Mouse (Mus musculus) Patski (cell line): ENCODE data around the gene Rhox1. TPM values are rescaled to one million over a fixed set of nuclear protein-coding genes. Genes with fewer than 3 reads are reported as not detected.

Experiments used
- ATAC-seq: fragments of 100-300 bp; one replicate; pipeline ENCODE4 v1.8.0; 2021
- CTCF ChIA-PET: fragments of 350-600 bp; sonication (Branson Sonifier 250); formaldehyde crosslinking; loops from one replicate; lab custom pipeline; 2022; ENCODE audit warnings: inconsistent platforms; lab: Charles Lee
- POLR2A ChIA-PET: fragments of 350-600 bp; sonication (Branson Sonifier 250); formaldehyde crosslinking; loops from one replicate; lab custom pipeline; 2022; ENCODE audit warnings: antibody characterized with exemption, inconsistent platforms; lab: Charles Lee
- DNase-seq: peaks from one replicate; pipeline ENCODE4 v3.0.0-alpha.2; 2011; ENCODE audit warnings: low read depth, low spot score
- H3K27me3 ChIP-seq: fragments of 371-371 bp; one replicate; pipeline ENCODE4 v1.5.1; 2021
- CTCF ChIP-seq: fragments of 100-300 bp; IDR thresholded peaks from one replicate; pipeline ENCODE4 v1.5.1; 2021
- in situ Hi-C: fragments of 300-500 bp; cut with MboI; formaldehyde crosslinking; loops from 3 replicates; pipeline ENCODE4 v1.11.1; 2018; ENCODE audit warnings: low pct_unique_long_range_greater_than_20kb, mixed read lengths
- polyA plus RNA-seq: library from polyadenylated mRNA; unstranded; gene quantifications from one replicate; pipeline ENCODE4 v1.2.3, GENCODE M21; 2021

The Rhox1 gene
- polyA plus RNA-seq, 1 experiment from 2014 or later: not detected

GRCm38 (mm10) chrX:37167085-37167484 is 55.0 kb downstream of the Rhox1 start:
- DNase-seq: no peak
- in situ Hi-C loops: no loop called here
- peak; percentile 78 for TF ChIP-seq CTCF
- peaks cover 9% of the 10 kb centered on the region for H3K27me3 ChIP-seq
- ChIA-PET POLR2A (no interaction called here), CTCF (interaction anchor here (0.8 to 1.8 kb wide), 2 partner anchors 12 to 22 kb away, joined by 3 to 4 read pairs; no protein-coding TSS in a partner anchor)
- peak; percentile 85 for ATAC-seq

Other genes with a start within 250 kb of the Rhox1 start
- gene Sept6, start 230.5 kb downstream of the Rhox1 start, polyA plus RNA-seq: 10.8 TPM
- not detected for gene Sowahd, start 173.4 kb downstream of the Rhox1 start, polyA plus RNA-seq
- gene Rpl39, start 136.9 kb downstream of the Rhox1 start, polyA plus RNA-seq: 1,195 TPM
- 36.6 TPM for gene Upf3b, start 111.9 kb downstream of the Rhox1 start, polyA plus RNA-seq
- 16.7 TPM for gene Nkap, start 95.5 kb downstream of the Rhox1 start, polyA plus RNA-seq
- gene Akap14, start 53.4 kb downstream of the Rhox1 start, polyA plus RNA-seq: not detected
- gene Ndufa1, start 31.1 kb downstream of the Rhox1 start, polyA plus RNA-seq: 448 TPM
- gene Rnf113a1, start 31.0 kb downstream of the Rhox1 start, polyA plus RNA-seq: 8.9 TPM
- not detected for gene Gm9, start 11.2 kb downstream of the Rhox1 start, polyA plus RNA-seq
- not detected for gene Rhox2a, start 22.7 kb upstream of the Rhox1 start, polyA plus RNA-seq
- gene Rhox3a, start 27.7 kb upstream of the Rhox1 start, polyA plus RNA-seq: not detected
- not detected for gene Rhox4a, start 43.1 kb upstream of the Rhox1 start, polyA plus RNA-seq
- not detected for gene Rhox3a2, start 157.8 kb upstream of the Rhox1 start, polyA plus RNA-seq
- not detected for gene Rhox4a2, start 168.6 kb upstream of the Rhox1 start, polyA plus RNA-seq
- not detected for gene Rhox2b, start 189.8 kb upstream of the Rhox1 start, polyA plus RNA-seq
- gene Rhox4b, start 210.2 kb upstream of the Rhox1 start, polyA plus RNA-seq: not detected
- gene Rhox2c, start 231.4 kb upstream of the Rhox1 start, polyA plus RNA-seq: not detected
- gene Rhox3c, start 236.3 kb upstream of the Rhox1 start, polyA plus RNA-seq: not detected